ENCODE assay signal across 13 mouse cellular contexts in genomic region chr9:41469414-41469813, GRCm38 (mm10).
A peak's percentile ranks its signal among the peaks of the same experiment; 100 is the strongest.
DNase-seq lines count a peak whose midpoint lies in the region; ATAC-seq and TF ChIP-seq lines count a peak whose summit lies in the region.
"Had no signal": no experiment of that assay in that cellular context is flagged by ENCODE, and none has a peak within 500 bp of the region (broad histone marks: within the 10 kb centered on the region; RNA-seq: fewer than 3 reads in every experiment).

No protein-coding gene starts in this region.

- peaks cover 12% of the 10 kb centered on the region for H3K4me1 ChIP-seq in heart, embryonic 12.5 days (replicated peaks)
- H3K4me1 ChIP-seq in heart, embryonic 10.5 days = peaks cover 9% of the 10 kb centered on the region; the same call in 1 of the 2 replicates
- H3K4me1 ChIP-seq in neural tube, embryonic 13.5 days (replicated peaks) = peaks cover 45% of the 10 kb centered on the region
- H3K4me1 ChIP-seq in hindbrain, postnatal 0 days (ENCODE audit: insufficient read depth, low read length) = peaks cover 7% of the 10 kb centered on the region
- H3K4me1 ChIP-seq: megakaryocyte, embryonic 14.5 days had no signal

- H3K27me3 ChIP-seq in heart, embryonic 12.5 days (replicated peaks) = no peaks in the 10 kb centered on the region
- no peaks in the 10 kb centered on the region for H3K27me3 ChIP-seq in heart, embryonic 10.5 days (ENCODE audit: insufficient read depth, poor library complexity, severe bottlenecking)
- H3K27me3 ChIP-seq in neural tube, embryonic 13.5 days = no peaks in the 10 kb centered on the region
- H3K27me3 ChIP-seq in hindbrain, postnatal 0 days (ENCODE audit: insufficient read depth, low read length) = no peaks in the 10 kb centered on the region
- H3K27me3 ChIP-seq: megakaryocyte, embryonic 14.5 days had no signal

- 87% methylated on average over 5 of the region's 5 CpGs for whole genome bisulfite sequencing in heart, embryonic 12.5 days
- WGBS in heart, embryonic 10.5 days = 87% methylated on average over 5 of the region's 5 CpGs
- WGBS in neural tube, embryonic 13.5 days = 80% methylated on average over 5 of the region's 5 CpGs
- WGBS in hindbrain, postnatal 0 days = 66% methylated on average over 5 of the region's 5 CpGs

- no peaks in the 10 kb centered on the region for H3K36me3 ChIP-seq in heart, embryonic 12.5 days
- no peaks in the 10 kb centered on the region for H3K36me3 ChIP-seq in heart, embryonic 10.5 days
- H3K36me3 ChIP-seq in neural tube, embryonic 13.5 days = no peaks in the 10 kb centered on the region
- H3K36me3 ChIP-seq in hindbrain, postnatal 0 days (ENCODE audit: insufficient read depth, low read length) = no peaks in the 10 kb centered on the region

- H3K9me3 ChIP-seq in heart, embryonic 12.5 days (replicated peaks) = no peaks in the 10 kb centered on the region
- H3K9me3 ChIP-seq in heart, embryonic 10.5 days = no peaks in the 10 kb centered on the region
- H3K9me3 ChIP-seq in neural tube, embryonic 13.5 days = no peaks in the 10 kb centered on the region
- H3K9me3 ChIP-seq in hindbrain, postnatal 0 days (ENCODE audit: low read length) = no peaks in the 10 kb centered on the region
- H3K9me3 ChIP-seq: megakaryocyte, embryonic 14.5 days had no signal

- no peak overlapping the region for H3K4me2 ChIP-seq in heart, embryonic 12.5 days
- no peak overlapping the region for H3K4me2 ChIP-seq in neural tube, embryonic 13.5 days
- no peak overlapping the region for H3K4me2 ChIP-seq in hindbrain, postnatal 0 days (ENCODE audit: low read depth, low read length)

- DNase-seq in heart, embryonic 10.5 days (ENCODE audit: low spot score) = no peak
- no peak for DNase-seq in neural tube, embryonic 10.5 days (ENCODE audit: extremely low spot score, low spot score)
- no peak for DNase-seq in hindbrain, postnatal 0 days (ENCODE audit: low spot score)
- DNase-seq in urinary bladder, adult 18-20 months (ENCODE audit: low spot score in 2 of 2) = no peak
- no peak for DNase-seq in frontal cortex, adult 2 months (ENCODE audit: extremely low spot score in 1 of 2, low spot score in 1 of 2)
- no peak for DNase-seq in cerebellum, adult 9-11 months
- DNase-seq: cerebellum, postnatal 36 days; gastrocnemius, postnatal 25 days; lung, adult 18-20 months had no signal

- peak overlapping the region; percentile 39; the same call in 1 of the 2 replicates for H3K27ac ChIP-seq in heart, embryonic 12.5 days (ENCODE audit: poor library complexity, severe bottlenecking)
- no peak overlapping the region for H3K27ac ChIP-seq in heart, embryonic 10.5 days
- H3K27ac ChIP-seq in neural tube, embryonic 13.5 days (replicated peaks) = peak overlapping the region; percentile 67
- peak overlapping the region; percentile 21; the same call in 1 of the 2 replicates for H3K27ac ChIP-seq in hindbrain, postnatal 0 days

- H3K9ac ChIP-seq in heart, embryonic 12.5 days = no peak overlapping the region
- H3K9ac ChIP-seq in neural tube, embryonic 13.5 days = no peak overlapping the region
- H3K9ac ChIP-seq in hindbrain, postnatal 0 days (replicated peaks; ENCODE audit: low read length) = no peak overlapping the region

- ATAC-seq in heart, embryonic 12.5 days (ENCODE audit: insufficient number of reproducible peaks, low FRiP score) = no peak
- ATAC-seq in neural tube, embryonic 13.5 days (ENCODE audit: low read depth) = no peak
- no peak for ATAC-seq in hindbrain, postnatal 0 days

- H3K4me3 ChIP-seq in heart, embryonic 12.5 days = no peak overlapping the region
- no peak overlapping the region for H3K4me3 ChIP-seq in heart, embryonic 10.5 days
- H3K4me3 ChIP-seq in neural tube, embryonic 13.5 days = no peak overlapping the region
- H3K4me3 ChIP-seq in hindbrain, postnatal 0 days (ENCODE audit: low read length) = no peak overlapping the region
- H3K4me3 ChIP-seq: erythroblast, embryonic 14.5 days; megakaryocyte, embryonic 14.5 days had no signal

- no peak for TF ChIP-seq CTCF in hindbrain, postnatal 0 days (IDR thresholded peaks at IDR 0.05; ENCODE audit: low read depth)
